Mouse (Mus musculus): ENCODE data around the gene Ppm1l. TPM values are rescaled to one million over a fixed set of nuclear protein-coding genes. Genes with fewer than 3 reads are reported as not detected.
"Not testable (repeated sequence)": the region's sequence is repeated elsewhere in the genome, so short reads cannot be mapped to it uniquely, and the experiment has no call there.

Ppm1l gene
- total RNA-seq, 2 experiments from 2014 or later, result 78.5 to 82.1 TPM

GRCm38 (mm10) chr3:69549602-69550001, 232.9 kb downstream of the Ppm1l start:
- intact Hi-C loops (cut with DNase I), result no loop called here
- no peak for DNase-seq (ENCODE audit: low spot score in 2 of 2)

- intact Hi-C loops (cut with DNase I), result no loop called here
Measured at GRCm38 (mm10) chr3:69555511-69555910, 238.8 kb downstream of the Ppm1l start.

GRCm38 (mm10) chr3:69556092-69556778, 239.6 kb downstream of the Ppm1l start:
- DNase-seq (ENCODE audit: low spot score in 2 of 2), result no peak
- intact Hi-C loops (cut with DNase I), result no loop called here

More at GRCm38 (mm10) chr3:69555511-69555910, 238.8 kb downstream of the Ppm1l start:
- no peak for DNase-seq (ENCODE audit: low spot score in 2 of 2)

GRCm38 (mm10) chr3:69559316-69559974, 242.8 kb downstream of the Ppm1l start:
- no peak for DNase-seq (ENCODE audit: low spot score in 2 of 2)
- intact Hi-C loops (cut with DNase I), result no loop called here

- intact Hi-C loops (cut with DNase I), result no loop called here
- DNase-seq (ENCODE audit: low spot score in 2 of 2), result no peak
Measured at GRCm38 (mm10) chr3:69559975-69560330, 243.3 kb downstream of the Ppm1l start.

GRCm38 (mm10) chr3:69561686-69562085, 245.0 kb downstream of the Ppm1l start:
- intact Hi-C loops (cut with DNase I), result no loop called here
- DNase-seq (ENCODE audit: low spot score in 2 of 2), result no peak

- no peak for DNase-seq (ENCODE audit: low spot score in 2 of 2)
- intact Hi-C loops (cut with DNase I), result no loop called here
Measured at GRCm38 (mm10) chr3:69563406-69563805, 246.7 kb downstream of the Ppm1l start.

GRCm38 (mm10) chr3:69565586-69565985, 248.9 kb downstream of the Ppm1l start:
- intact Hi-C loops (cut with DNase I); DNase-seq (ENCODE audit: low spot score in 2 of 2): not testable (repeated sequence)

- intact Hi-C loops (cut with DNase I), result no loop called here
- no peak for DNase-seq (ENCODE audit: low spot score in 2 of 2)
Measured at GRCm38 (mm10) chr3:69572561-69572960, 255.9 kb downstream of the Ppm1l start.

- intact Hi-C loops (cut with DNase I), result no loop called here
- no peak for DNase-seq (ENCODE audit: low spot score in 2 of 2)
Measured at GRCm38 (mm10) chr3:69575577-69575976, 258.9 kb downstream of the Ppm1l start.

GRCm38 (mm10) chr3:69576715-69577114, 260.1 kb downstream of the Ppm1l start:
- no peak for DNase-seq (ENCODE audit: low spot score in 2 of 2)
- intact Hi-C loops (cut with DNase I), result no loop called here

GRCm38 (mm10) chr3:69578791-69579190, 262.1 kb downstream of the Ppm1l start:
- intact Hi-C loops (cut with DNase I), result no loop called here
- no peak for DNase-seq (ENCODE audit: low spot score in 2 of 2)

GRCm38 (mm10) chr3:69583798-69584197, 267.1 kb downstream of the Ppm1l start:
- no peak for DNase-seq (ENCODE audit: low spot score in 2 of 2)
- intact Hi-C loops (cut with DNase I), result no loop called here

- no peak for DNase-seq (ENCODE audit: low spot score in 2 of 2)
- intact Hi-C loops (cut with DNase I), result no loop called here
Measured at GRCm38 (mm10) chr3:69588101-69588760, 271.6 kb downstream of the Ppm1l start.

- no peak for DNase-seq (ENCODE audit: low spot score in 2 of 2)
- intact Hi-C loops (cut with DNase I), result loop anchor here (10.0 kb wide), 1 partner anchor 111 kb away; no protein-coding TSS in a partner anchor
Measured at GRCm38 (mm10) chr3:69593426-69593825, 276.8 kb downstream of the Ppm1l start.

- DNase-seq (ENCODE audit: low spot score in 2 of 2), result no peak
- intact Hi-C loops (cut with DNase I), result loop anchor here (10.0 kb wide), 1 partner anchor 111 kb away; no protein-coding TSS in a partner anchor
Measured at GRCm38 (mm10) chr3:69594071-69594470, 277.4 kb downstream of the Ppm1l start.

- DNase-seq (ENCODE audit: low spot score in 2 of 2), result no peak
- intact Hi-C loops (cut with DNase I), result loop anchor here (5.0 to 10.0 kb wide), 4 partner anchors 76 to 126 kb away; partner anchors contain the start of gene Nmd3
Measured at GRCm38 (mm10) chr3:69596116-69596515, 279.5 kb downstream of the Ppm1l start.

- intact Hi-C loops (cut with DNase I), result loop anchor here (5.0 to 10.0 kb wide), 4 partner anchors 75 to 125 kb away; partner anchors contain the start of gene Nmd3
- no peak for DNase-seq (ENCODE audit: low spot score in 2 of 2)
Measured at GRCm38 (mm10) chr3:69597211-69597610, 280.6 kb downstream of the Ppm1l start.

GRCm38 (mm10) chr3:69597816-69598215, 281.2 kb downstream of the Ppm1l start:
- intact Hi-C loops (cut with DNase I), result loop anchor here (5.0 to 10.0 kb wide), 4 partner anchors 74 to 124 kb away; partner anchors contain the start of gene Nmd3
- DNase-seq (ENCODE audit: low spot score in 2 of 2), result no peak
